Mouse (Mus musculus) left cerebral cortex, adult 8-10 months (tissue): ENCODE results near the gene Trim30a. TPM values are rescaled to one million over a fixed set of nuclear protein-coding genes. Genes with fewer than 3 reads are reported as not detected.
"Not testable (repeated sequence)": the region's sequence is repeated elsewhere in the genome, so short reads cannot be mapped to it uniquely, and the experiment has no call there.

Experiments used
- DNase-seq, 2 experiments: peaks; one replicate each; pipeline ENCODE4 v3.0.0; 2022; ENCODE audit warnings: low spot score in 2 of 2
- total RNA-seq, 4 experiments: library from RNA; stranded (reverse); gene quantifications; 2 replicates each; pipeline ENCODE4 v1.2.4; 2022

The Trim30a gene
- 1 to 10 TPM in 3 of 4 experiments, under 1 TPM in 1; 0.76 to 3.3 (median 2.4) TPM for total RNA-seq

DNA sequence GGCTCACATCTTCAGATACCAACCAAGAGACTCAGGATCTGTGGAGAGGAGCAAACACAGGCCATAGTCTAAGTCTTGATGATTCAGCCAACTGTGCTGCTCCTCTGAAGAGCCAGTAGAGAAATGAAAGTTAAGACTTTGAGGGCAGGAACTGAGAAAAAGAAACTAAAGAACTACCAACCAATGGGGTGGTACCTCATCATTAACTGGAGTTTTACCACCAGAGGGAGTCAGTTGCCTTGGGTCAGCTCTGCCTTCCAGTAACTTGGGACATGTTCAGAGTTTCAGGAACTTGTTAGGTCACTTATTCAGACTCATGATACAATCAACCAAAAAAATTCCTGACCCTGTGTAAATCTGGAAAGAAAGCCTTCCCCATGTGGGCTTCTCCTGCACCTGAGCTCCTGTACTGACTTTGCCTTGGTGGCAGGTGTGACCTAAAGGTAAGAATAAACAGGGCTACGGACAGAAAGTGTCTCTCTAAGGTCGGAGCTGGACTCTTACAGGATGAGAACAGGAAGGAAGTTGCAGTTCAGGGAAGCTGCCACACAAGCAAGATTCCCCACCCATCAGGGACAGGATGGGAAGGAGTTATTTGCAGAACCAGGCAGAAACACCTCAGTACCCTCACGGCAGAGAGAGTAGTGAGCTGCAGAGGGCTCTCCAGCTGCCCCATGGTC, at the start of gene Trim30a:
Gene Trim30a, minus strand, starts transcription at position 129 of the 680 bp plus-strand sequence.
- no peak for DNase-seq

DNA sequence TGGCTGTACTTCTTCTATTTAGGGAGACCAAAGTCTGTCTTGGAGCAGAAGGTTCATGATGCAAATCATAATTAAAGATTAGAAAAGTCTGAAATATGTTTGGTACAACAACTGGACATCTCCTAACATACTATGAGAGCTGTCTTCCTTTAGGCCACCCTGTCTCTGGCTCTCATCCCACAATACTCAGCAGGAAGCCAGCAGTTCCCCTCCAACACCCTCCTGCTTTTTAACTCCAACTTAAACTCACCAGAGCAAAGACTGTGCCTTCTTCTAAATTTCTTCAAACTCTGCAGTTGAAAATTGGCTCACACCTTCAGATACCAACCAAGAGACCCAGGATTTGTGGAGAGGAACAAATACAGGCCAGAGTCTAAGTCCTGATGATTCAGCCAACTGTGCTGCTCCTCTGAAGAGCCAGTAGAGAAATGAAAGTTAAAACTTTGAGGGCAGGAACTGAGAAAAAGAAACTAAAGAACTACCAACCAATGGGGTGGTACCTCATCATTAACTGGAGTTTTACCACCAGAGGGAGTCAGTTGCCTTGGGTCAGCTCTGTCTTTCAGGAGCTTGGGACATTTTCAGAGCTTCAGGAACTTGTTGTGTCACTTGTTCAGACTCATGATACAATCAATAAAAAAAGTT, 42.5 kb upstream of the Trim30a start, which contains the start of gene Trim30d:
Gene Trim30d, minus strand, starts transcription at position 429 of the 645 bp plus-strand sequence.
- not testable (repeated sequence) for DNase-seq

DNA sequence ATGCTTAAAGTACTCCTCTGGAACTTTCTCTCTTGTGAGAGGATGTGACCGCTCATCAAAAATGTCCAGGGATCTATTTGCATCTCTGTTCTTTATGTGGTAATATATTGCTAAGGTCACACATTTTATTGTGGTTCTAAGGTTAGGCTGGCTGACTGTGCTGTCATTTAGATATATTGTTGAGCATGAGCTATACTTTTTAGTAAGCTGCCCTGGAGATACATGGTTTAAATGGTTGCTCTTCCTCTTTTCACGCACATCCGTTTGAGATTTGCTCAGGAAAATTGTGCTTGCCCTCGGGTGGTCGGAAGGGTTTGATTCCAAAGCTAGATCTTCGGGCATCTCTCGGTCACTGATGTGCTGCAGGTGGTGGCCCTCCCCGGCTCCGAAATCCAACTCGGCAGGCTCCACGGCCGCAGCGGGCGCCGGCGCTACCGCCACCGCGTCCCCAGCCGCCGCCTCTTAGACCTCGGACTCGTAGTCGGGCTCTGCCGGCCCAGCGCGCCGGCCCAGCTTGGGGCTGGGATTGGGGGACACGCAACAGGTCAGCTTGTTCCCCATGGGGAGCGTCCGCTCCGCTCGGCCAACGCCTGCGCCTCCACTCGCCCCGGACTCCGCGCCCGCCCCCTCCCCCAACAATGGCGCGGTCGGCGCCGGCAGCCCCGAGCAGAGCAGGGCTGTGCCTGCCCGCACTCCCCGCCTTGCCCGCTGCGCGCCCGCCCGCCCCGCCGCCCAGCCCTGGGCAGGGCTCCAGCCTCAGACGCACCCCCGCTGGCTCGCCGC, 36.8 kb upstream of the Trim30a start:
- no peak for DNase-seq

DNA sequence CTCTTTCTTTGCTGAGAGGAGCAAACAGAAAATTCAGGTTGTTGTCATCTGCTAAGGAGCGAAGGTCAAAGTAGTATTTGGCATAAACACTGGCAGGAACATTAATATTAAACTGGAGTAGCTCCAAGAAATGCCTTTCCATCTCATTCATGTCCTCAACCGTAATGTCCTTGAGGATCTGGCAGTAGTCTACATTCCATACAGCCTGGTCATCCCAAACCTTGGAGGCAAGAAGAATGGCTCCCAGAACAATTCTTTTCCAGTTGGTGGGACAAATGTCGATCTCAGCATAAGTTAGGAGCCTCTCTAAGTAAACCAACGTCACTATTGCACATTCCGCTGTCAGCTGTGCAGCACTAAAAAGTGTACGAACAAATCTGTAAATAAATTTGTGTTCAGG, 36.2 kb upstream of the Trim30a start:
- DNase-seq = not testable (repeated sequence)

DNA sequence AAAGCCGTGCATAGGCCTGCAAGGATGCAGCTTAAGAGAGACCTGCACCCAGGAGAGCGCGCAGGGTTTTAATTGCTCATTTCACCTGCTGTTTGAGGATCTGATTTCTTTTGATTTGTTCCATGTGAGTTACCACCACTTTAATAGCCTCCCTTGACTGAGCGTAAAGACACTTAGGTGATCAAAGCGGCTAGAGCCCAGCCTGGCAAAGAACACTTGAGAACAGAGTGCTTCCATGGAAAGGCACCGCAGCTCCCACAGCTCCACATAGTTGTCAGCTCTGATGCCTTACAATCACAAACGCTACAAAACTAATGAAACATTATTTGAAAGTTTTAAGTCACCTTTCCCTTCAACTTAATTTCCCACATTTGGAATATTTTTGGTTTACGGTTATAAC, 34.5 kb upstream of the Trim30a start:
- not testable (repeated sequence) for DNase-seq

DNA sequence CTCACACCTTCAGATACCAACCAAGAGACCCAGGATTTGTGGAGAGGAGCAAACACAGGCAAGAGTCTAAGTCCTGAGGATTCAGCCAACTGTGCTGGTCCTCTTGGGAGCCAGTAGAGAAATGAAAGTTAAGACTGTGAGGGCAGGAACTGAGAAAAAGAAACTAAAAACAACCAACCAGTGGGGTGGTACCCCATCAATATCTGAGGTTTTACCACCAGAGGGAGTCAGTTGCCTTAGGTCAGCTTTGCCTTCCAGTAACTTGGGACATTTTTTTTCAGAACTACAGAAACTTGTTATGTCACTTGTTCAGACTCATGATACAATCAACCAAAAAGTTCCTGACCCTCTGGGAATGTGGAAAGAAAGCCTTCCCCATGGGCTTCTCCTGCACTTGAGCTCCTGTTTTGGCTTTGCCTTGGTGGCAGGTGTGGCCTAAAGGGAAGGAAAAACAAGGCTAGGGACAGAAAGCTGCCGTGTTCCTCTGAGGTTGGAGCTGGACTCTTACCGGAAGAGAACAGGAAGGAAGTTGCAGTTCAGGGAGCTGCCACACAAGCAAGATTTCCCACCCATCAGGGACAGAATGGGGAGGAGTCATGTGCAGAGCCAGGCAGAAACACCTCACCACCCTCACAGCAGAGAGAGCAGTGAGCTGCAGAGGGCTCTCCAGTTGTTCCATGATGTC, 18.9 kb downstream of the Trim30a start:
- no peak for DNase-seq

DNA sequence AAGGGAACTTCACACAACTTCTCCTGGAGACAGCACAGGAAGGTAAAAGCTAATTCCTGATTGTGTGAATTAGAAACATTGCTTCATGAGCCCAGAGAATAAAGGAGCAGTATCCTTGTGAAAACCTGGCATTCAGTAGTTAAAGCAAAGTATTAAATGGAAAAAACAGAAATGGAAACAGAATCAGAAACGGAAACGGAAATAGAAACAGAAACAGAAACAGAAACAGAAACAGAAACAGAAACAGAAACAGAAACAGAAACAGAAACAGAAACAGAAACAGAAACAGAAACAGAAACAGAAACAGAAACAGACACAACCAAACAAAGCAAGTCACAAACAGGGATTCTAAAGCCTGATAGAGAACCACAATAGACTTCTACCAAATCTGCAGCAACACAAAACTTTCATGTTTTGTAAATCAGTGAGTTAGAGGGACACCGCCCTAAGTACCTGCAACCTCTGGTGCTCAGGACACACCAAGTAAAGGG, 60.5 kb downstream of the Trim30a start:
- no peak for DNase-seq

DNA sequence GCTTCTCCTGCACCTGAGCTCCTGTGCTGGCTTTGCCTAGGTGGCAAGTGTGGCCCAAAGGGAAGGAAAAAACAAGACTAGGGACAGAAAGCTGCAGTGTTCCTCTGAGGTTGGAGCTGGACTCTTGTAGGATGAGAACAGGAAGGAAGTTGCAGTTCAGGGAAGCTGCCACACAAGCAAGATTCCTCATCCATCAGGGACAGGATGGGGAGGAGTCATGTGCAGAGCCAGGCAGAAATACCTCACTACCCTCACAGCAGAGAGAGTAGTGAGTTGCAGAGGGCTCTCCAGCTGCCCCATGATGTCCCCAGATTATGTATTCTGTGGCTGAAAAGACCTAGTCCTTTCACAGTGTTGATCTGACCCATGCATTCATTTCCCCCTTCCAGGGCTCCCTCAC, 63.9 kb downstream of the Trim30a start:
- DNase-seq = no peak

DNA sequence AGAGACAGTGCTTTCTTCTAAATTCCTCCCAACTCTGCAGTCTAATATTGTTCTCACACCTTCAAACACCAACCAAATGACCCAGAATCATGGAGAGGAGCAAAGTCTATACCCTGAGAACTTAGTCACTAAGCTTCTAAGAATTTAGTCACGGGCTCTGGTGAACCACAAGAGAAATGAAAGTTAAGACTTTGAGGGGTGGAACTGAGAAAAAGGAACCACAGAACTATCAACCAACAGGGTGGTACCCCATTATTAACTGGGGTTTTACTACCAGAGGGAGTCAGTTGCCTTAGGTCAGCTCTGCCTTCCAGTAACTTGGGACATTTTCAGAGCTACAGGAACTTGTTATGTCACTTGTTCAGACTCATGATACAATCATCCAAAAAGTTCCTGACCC, 64.3 kb downstream of the Trim30a start, which contains the start of gene Trim30c:
Gene Trim30c, minus strand, starts transcription at position 140 of the 400 bp plus-strand sequence.
- DNase-seq = no peak

DNA sequence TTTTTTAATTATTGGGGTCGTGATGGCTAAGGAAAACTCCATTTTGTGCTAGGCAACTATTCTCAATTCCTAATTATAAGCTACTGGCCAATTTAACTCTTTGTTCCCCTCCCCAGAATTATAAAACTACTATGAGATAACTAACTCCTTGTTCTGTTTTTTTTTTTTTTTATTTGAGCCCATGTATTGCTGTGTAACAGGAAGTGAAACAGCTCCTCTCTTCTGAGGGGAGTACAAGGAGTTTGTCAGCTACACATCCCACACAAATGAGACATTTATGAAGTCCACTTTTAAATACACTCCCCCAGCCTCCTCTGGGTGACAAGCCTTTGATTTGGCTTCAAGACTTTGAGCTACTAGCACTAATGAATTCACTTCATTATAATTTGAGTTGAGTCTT, 66.5 kb downstream of the Trim30a start:
- no peak for DNase-seq

DNA sequence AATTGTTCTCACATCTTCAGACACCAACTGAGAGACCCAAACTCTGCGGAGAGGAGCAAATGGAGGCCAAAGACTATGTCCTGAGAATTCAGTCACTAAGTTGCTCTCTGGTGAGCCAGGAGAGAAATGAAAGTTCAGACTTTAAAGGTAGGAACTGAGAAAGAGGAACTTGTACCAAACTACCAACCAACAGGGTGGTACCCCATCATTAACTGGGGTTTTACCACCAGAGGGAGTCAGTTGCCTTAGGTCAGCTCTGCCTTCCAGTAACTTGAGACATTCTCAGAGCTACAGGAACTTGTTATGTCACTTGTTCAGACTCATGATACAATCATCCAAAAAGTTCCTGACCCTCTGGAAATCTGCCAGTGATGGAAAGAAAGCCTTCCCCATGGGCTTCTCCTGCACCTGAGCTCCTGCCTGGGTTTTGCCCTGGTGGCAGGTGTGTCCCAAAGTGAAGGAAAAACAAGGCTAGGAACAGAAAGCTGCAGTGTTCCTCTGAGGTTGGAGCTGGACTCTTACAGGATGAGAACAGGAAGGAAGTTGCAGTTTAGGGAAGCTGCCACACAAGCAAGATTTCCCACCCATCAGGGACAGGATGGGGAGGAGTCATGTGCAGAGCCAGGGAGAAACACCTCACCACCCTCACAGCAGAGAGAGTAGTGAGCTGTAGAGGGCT, 95.1 kb downstream of the Trim30a start, which contains the start of gene Trim30b:
Gene Trim30b, minus strand, starts transcription at position 149 of the 679 bp plus-strand sequence.
- DNase-seq = no peak

DNA sequence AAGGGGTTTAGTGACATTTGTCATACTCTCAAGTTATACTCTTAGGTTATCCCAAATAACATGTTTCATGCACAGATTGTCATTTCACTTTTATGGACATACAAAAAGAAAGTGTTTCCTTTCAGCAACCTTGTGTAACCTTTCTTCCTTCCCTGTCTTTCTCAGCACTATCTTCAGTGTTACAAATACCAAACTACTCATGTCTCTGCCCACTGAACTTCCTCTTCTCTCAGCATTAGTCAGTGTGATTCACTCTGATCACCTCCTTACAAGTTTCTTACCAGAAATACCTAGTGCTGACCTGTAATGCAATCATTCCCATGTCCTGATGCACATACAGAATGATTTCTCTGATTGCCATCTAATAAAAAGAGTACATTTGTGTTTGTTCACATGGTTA, 98.7 kb downstream of the Trim30a start:
- no peak for DNase-seq

Other genes starting within 250 kb of the Trim30a start
- under 1 TPM in 2 of 4 experiments, not detected in 2; 0.25 to 0.46 TPM for gene Trim6, start 246.4 kb downstream of the Trim30a start, total RNA-seq
- 1 to 10 TPM; 1.3 to 2.8 (median 1.9) TPM for gene Trim34a, start 220.7 kb downstream of the Trim30a start, total RNA-seq
- gene Trim5, start 177.1 kb downstream of the Trim30a start, total RNA-seq = 1 to 10 TPM in 1 of 4 experiments, under 1 TPM in 3; 0.33 to 1.1 (median 0.83) TPM
- gene Trim12a, start 149.7 kb downstream of the Trim30a start, total RNA-seq = 1 to 10 TPM; 1.8 to 3.9 (median 3.1) TPM
- under 1 TPM in 2 of 4 experiments, not detected in 2; 0.35 to 0.57 TPM for gene Trim34b, start 135.7 kb downstream of the Trim30a start, total RNA-seq
- gene Trim12c, start 111.8 kb downstream of the Trim30a start, total RNA-seq = 1 to 10 TPM; 1.2 to 2.3 (median 1.7) TPM
- gene Trim30b, start 95.3 kb downstream of the Trim30a start, total RNA-seq = under 1 TPM in 3 of 4 experiments, not detected in 1; 0.11 to 0.26 (median 0.18) TPM
- gene Trim30c, start 64.4 kb downstream of the Trim30a start, total RNA-seq = not detected
- 1 to 10 TPM in 2 of 4 experiments, under 1 TPM in 2; 0.15 to 2.5 (median 0.92) TPM for gene Trim30d, start 42.7 kb upstream of the Trim30a start, total RNA-seq
- not detected for gene Olfr651, start 84.9 kb upstream of the Trim30a start, total RNA-seq
- gene Olfr652, start 95.7 kb upstream of the Trim30a start, total RNA-seq = not detected
- not detected for gene Olfr653, start 112.1 kb upstream of the Trim30a start, total RNA-seq
- not detected for gene Olfr654, start 121.8 kb upstream of the Trim30a start, total RNA-seq
- not detected for gene Olfr655, start 136.6 kb upstream of the Trim30a start, total RNA-seq
- gene Olfr656, start 148.8 kb upstream of the Trim30a start, total RNA-seq = not detected
- not detected for gene Olfr657, start 159.6 kb upstream of the Trim30a start, total RNA-seq
- gene Olfr658, start 182.1 kb upstream of the Trim30a start, total RNA-seq = not detected
- not detected for gene Olfr659, start 201.6 kb upstream of the Trim30a start, total RNA-seq
- not detected for gene Olfr661, start 221.3 kb upstream of the Trim30a start, total RNA-seq